Mouse (Mus musculus) B cell, adult 2 months (primary cell): Measurements from ENCODE around the gene Gpr155.
A peak's percentile ranks its signal among the peaks of the same experiment; 100 is the strongest.

Experiments used
- DNase-seq, 2 experiments: peaks; one replicate each; pipeline ENCODE4 v3.0.0; 2022

Gene Gpr155

GRCm38 (mm10) chr2:73385641-73386355 lies 574 bp downstream of the Gpr155 start:
- DNase-seq: no peak

- DNase-seq: peak; percentile 26 to 33
Measured at GRCm38 (mm10) chr2:73385172-73385571, 1.2 kb downstream of the Gpr155 start.

DNA sequence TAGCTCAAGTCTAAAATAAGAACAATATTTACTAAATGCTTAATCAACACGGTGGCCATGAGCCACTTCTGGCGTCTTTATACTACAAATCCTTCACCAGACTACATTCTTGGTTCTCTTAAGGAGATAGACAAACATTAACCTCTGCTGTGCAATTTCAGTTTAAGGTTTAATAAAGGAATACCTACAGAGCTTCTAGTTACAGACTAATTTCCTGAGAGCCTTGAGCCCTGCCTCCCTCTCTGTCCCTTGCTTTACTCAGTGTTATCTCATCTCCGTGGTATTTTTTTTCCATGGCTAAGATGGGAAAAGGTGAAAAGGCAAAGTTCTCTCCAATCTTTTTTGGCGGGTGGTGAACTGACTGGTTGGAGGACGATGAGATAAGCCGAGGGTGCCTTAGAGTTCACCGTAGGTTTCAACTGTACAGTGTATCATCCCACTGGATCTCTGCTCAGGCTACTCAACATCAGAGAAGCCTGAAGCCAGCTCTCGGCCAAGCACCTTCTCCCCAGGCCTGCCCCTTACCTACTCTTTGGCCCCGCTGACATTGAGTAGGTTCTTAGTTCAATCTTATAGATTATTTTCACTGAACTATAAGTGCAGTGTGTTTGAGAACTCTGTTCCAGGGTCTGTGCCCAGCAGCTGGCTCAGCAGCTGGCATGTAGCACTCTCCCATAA lies 5.9 kb downstream of the Gpr155 start:
- DNase-seq: no peak

DNA sequence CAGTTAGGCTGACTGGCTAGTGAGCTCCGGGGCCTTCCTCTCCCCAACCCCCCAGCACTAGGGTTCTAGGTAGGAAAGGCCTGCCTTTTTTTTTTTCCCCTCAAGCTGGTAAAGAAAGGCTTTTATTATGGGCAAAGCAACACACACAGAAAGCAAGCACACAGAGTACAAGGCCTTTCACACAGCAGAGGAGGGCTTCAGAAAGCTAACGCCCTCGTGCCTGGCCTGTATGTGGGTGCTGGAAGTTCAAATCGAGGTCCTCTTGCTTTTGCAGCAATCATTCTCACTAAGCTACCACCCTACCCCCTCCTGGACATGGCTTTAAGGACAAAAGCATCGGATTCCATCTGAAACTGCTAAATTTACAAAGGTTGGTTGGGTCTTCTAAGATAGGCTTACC lies 6.7 kb downstream of the Gpr155 start:
- no peak for DNase-seq

- no peak for DNase-seq
Measured at GRCm38 (mm10) chr2:73378326-73378725, 8.0 kb downstream of the Gpr155 start.

DNA sequence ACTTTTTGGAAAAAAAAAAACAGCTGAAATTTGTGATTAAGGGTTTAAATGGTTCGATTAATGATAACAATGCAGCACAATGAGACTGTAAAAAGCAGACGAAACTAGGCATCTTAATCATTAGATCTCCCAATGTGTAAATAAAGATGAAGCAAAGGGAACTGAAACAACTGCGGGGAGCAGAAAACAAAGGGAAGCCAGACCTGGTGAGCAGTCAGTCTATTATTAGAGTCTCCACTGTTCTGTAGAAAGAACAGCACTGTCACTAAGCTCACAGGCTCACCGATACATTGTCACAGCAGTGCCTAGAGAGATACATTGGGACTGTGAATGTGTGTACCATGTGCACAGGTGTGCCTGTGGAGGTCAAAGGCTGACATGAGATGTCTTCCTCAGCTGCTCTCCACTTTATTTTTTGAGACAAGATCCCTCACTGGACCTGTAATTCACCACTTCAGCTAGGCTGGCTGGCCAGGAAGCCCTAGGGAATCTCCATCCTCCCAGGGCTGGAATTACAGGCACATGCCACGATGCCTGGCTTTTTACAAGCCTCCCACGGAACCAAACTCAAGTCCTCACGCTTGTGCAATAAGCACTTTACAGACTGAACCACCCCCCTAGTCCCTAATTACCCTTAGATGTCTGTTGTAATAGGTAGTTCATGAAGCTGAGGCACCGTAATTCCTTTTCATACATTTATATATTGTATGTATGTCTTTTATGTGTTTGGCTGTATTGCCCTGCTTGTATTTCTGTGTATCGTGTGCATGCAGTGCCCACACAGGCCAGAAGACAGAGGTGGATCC lies 14.6 kb downstream of the Gpr155 start:
- DNase-seq: peak; percentile 20 to 38

DNA sequence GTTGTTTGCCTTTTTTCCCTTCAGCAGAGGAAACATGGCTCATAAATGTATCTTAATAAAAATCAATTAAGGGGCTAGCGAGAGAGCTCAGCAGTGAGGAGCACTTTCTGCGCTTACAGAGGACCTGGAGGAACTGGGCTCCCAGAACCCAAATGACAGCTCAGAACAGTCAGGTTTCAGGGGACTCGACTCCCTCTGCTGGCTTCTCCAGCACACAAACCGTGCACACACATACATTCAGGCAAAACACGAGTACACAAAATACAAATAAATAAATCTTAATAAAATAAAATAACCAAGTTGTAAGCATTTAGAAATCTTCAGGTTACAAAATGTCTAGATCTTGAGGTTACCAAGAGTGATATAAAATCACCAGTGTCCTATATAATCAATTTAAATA lies 22.9 kb downstream of the Gpr155 start:
- DNase-seq: no peak

DNA sequence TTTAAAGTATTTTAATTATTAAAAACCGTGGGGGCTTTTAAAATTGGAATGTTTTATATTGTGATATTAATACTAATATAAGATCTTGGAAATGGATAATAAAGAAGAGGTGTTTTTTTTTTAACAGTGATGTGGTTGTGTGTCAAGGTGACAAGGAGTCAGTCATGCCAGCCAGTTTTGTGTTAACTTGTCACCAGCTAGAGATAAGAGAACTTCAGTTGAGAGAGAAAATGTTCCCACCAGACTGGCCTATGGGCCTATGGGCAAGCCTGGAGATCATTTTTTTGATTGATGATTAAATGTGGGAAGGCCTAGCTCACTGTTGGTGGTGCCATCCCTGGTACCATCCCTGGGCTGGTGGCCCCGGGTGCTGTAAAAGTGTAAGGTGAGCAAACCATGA lies 25.8 kb downstream of the Gpr155 start:
- DNase-seq: no peak

GRCm38 (mm10) chr2:73359941-73360340 lies 26.4 kb downstream of the Gpr155 start:
- DNase-seq: no peak

DNA sequence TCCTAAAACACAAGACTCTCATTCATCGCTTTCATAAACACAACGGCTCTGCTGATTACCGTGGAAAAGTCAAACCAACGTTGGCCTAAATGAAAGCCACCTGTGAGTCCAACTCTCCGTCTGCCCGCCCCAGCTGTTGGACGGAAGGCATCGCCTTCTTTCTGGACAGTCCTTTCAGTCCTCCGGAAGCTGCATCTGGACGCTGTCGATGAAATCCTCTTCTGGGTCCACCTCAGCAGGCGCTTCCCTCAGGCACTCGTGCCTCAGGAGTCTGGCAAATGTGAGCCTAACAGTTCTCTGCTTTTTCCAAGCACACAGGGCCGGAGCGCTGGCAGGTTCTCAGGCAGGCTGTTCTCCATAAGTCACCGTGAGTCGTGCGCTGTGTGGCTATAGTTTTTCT lies 29.4 kb downstream of the Gpr155 start:
- DNase-seq: no peak

GRCm38 (mm10) chr2:73351927-73352374 lies 34.4 kb downstream of the Gpr155 start:
- DNase-seq: no peak

DNA sequence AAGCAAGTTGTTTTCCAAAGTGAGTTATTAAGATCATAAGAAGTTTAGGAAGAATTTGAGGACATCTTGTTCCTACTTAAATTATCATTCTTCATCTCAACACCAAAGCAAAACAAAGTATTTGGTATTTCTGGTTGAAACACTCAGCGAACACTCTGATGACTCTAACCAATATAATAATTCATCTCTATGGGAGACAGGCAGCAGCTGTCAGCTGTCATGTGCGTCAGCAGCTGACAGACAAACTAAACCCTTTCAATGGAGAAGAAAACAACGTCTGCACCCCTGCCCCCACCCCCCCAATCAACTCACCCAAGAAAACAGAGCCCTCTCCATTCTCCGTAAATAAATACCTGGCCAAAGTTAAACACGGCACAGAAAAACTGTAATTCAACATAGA lies 34.9 kb downstream of the Gpr155 start:
- no peak for DNase-seq

DNA sequence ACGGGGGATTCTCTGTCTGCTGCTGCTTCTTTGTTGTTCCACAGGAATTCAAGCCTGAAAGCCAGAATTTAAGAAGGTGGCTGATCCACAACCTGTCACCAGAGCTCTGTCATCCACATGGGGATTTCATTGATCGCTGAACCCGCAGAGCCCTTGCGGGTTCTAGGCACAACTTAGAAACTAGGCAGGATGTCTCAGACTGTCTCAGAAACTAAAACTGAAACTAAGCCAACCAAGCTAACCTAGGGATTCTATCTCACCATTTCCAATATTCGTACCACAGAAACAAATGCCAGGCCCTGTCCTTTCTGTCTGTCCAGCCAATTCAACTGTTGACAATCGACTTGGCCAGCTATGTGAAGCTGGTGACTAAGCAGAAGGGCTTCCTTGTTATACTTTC lies 38.2 kb downstream of the Gpr155 start:
- no peak for DNase-seq

DNA sequence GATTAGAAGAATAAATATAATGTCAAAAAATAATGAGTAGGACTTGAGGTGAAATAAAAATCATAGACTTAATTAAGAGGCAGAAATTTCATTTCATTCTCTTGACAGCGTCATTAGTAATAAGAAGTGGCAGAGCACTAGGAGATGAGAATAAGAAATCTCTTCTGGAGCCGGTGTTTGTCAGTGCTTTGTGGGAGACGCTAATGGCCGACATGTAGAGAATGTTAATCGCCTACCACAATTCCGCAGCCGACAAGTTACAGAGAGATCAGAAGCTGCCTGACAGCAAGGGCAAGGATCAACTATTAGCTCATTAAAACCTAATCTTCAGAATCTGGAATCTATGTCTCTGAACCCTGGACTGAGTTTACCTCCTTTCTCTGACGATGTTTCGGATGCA lies 38.6 kb downstream of the Gpr155 start:
- no peak for DNase-seq

GRCm38 (mm10) chr2:73347136-73347535 lies 39.2 kb downstream of the Gpr155 start:
- no peak for DNase-seq

GRCm38 (mm10) chr2:73346345-73347086 lies 39.9 kb downstream of the Gpr155 start:
- DNase-seq: no peak

- no peak for DNase-seq
Measured at GRCm38 (mm10) chr2:73345204-73345603, 41.2 kb downstream of the Gpr155 start.

- no peak for DNase-seq
Measured at GRCm38 (mm10) chr2:73343701-73344100, 42.7 kb downstream of the Gpr155 start.

DNA sequence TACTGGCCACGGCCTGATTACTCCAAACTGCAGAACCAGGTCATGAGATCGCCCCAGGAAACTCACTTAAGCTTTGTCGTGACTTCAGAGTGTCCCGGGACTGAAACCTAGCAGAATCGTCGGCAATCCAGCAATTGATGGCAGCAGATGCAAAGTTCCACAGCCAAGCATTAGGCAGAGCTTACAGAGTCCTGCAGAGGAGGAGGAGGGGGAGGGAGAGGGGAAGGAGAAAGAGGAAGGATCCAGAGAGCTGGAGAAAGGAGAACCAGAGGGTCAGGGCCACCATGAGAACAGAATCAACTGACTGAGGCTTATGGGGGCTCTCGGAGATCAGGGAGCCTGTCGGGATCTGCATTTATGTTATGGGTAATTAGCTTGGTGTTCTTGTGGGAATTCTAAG lies 48.0 kb downstream of the Gpr155 start:
- DNase-seq: no peak

GRCm38 (mm10) chr2:73335949-73336348 lies 50.4 kb downstream of the Gpr155 start:
- DNase-seq: no peak

DNA sequence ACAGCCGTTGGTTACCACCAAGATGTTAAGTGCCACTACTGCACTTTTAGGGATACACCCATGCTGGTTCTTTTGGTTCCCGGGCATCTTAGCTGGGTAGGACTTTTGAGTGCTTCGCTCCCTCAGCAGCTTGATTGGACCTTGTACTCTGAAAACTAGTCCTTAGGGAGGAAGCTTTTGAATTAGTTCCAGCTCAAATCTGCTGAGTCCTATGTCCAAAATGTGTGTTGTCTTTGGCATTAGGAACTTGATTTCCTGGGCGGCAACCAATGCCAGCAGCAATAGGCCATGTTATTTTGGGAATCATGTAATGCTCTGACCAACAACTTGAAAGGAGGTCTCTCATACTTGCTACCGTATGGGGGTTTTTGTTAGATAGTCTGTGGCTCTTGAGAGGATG lies 60.5 kb downstream of the Gpr155 start:
- DNase-seq: no peak

DNA sequence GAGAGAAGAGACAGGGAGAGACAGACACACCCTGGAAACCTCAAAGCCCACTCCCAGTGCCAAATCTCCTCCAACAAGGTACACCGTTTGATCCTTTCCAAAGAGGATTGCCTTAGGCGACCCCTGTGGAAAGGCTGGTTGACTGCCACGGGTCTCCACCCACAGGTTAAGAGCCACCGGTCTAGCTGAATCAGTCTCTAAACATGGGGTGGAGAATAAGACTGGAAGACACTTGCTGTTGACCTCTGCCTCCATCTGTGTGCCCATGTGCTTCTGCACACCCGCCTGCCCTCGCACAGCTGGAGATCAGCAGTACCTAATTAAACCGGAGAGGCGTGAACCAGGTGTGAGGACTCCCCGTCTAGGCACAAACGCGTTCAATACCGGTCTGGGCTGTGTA lies 63.4 kb downstream of the Gpr155 start:
- no peak for DNase-seq

DNA sequence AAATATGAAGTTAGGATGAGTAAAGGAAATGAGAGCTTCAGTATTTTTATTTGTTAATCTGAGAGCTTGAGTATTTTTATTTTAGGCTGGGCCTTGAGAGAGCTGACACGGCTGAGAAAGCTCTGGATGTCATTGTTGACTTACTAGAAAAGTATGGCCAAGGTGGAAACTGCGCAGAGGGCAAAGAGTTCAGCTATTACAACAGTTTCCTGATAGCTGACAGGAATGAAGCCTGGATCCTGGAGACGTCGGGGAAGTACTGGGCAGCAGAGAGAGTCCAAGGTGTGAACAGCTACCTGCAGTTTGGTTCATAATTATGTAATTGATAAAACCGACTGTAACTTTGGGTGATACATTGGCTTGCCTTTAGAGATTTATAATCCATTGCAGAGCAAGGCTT lies 67.2 kb downstream of the Gpr155 start:
- no peak for DNase-seq
